Mouse (Mus musculus) heart, adult 2 months (tissue): ENCODE measurements around the gene Sde2.

ENCODE experiments used
- CTCF ChIP-seq: fragments of 200-600 bp; IDR thresholded peaks from 2 replicates; pipeline ENCODE4 v1.8.1; 2022; ENCODE audit warnings: antibody characterized with exemption, mild to moderate bottlenecking, moderate library complexity
- EP300 ChIP-seq: fragments of 200-500 bp; IDR thresholded peaks from 2 replicates; pipeline ENCODE4 v1.6.1; 2011; ENCODE audit warnings: low read depth, low read length, control low read depth; ENCODE audit not compliant: insufficient read depth

GRCm38 (mm10) chr1:180884484-180884883, 33.6 kb downstream of the Sde2 start:
- TF ChIP-seq CTCF (no peak), EP300 (no peak)
